Mouse (Mus musculus) spleen, adult 2 months (tissue): ENCODE measurements around the gene Gm20388.

Source experiments
- CTCF ChIP-seq: fragments of 200-500 bp; IDR thresholded peaks from 2 replicates; pipeline ENCODE4 v1.5.1; 2011; ENCODE audit warnings: mild to moderate bottlenecking, inconsistent platforms; ENCODE audit not compliant: insufficient read depth, insufficient read length, insufficient replicate concordance; ENCODE audit errors: extremely low read depth
- POLR2A ChIP-seq: fragments of 200-500 bp; IDR thresholded peaks from 2 replicates; pipeline ENCODE4 v1.6.1; 2011; ENCODE audit warnings: low read depth, low read length, inconsistent platforms

GRCm38 (mm10) chr8:121271542-121271941 lies 1360.9 kb downstream of the Gm20388 start:
- TF ChIP-seq POLR2A (no peak), CTCF (no peak)
